Mouse (Mus musculus): ENCODE results near the gene Znrf2.

DNA sequence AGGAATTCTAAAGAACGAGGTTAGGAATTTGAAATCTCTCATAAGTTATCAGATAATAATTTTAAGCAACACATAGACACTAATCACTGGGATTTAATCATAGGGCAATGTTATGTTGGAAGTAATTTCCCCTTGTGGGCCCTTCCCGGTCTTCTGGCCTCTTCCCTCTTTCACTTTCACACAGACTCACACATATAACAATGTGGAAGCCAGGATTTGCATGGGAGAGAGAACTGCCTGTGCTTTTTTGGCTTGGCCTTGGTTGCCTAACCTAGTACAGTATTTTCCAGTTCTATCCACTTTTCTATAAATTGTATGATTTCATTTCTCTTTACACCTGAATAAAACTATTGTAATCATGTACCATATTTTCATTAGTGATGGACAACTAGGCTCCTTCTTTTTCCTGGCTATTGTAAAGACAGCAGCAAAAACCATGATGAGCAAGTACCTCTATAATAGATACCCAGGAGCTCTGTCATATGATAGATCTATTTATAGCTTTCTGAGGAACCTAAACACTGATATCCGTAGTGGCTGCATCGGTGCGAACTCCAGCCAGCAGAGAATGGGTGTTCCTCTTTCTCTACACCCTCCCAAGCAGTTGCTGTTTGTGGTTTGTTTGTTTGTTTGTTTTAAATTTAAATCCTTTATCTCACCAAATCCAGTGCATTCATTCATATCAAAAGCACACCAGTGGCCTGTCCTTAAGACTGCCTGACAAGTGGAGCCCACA, 36.0 kb upstream of the Znrf2 start:
- TF ChIP-seq CTCF (conservative IDR thresholded peaks at IDR 0.05; ENCODE audit: low read length): no peak
- TF ChIP-seq POU5F1 (IDR thresholded peaks at IDR 0.05; ENCODE audit: borderline replicate concordance, low read length): no peak

All from E14TG2a.4 (cell line).